ENCODE assay signal across 22 mouse cellular contexts in genomic region chr9:114201036-114201435, GRCm38 (mm10).
A peak's percentile ranks its signal among the peaks of the same experiment; 100 is the strongest.
DNase-seq lines count a peak whose midpoint lies in the region; ATAC-seq and TF ChIP-seq lines count a peak whose summit lies in the region.
"Had no signal": no experiment of that assay in that cellular context is flagged by ENCODE, and none has a peak within 500 bp of the region (broad histone marks: within the 10 kb centered on the region; RNA-seq: fewer than 3 reads in every experiment).

No protein-coding gene starts in this region.

- intact Hi-C loops in left cerebral cortex, postnatal 4 days (cut with DNase I): no loop called here
- intact Hi-C loops in left cerebral cortex, postnatal 25 days (cut with DNase I): no loop called here

- no peak overlapping the region for H3K4me2 ChIP-seq in lung, postnatal 0 days (replicated peaks; ENCODE audit: low read depth, low read length)

- 63% methylated on average over 4 of the region's 4 CpGs for WGBS in lung, postnatal 0 days

- H3K36me3 ChIP-seq in lung, postnatal 0 days (ENCODE audit: insufficient read depth, low read length): no peaks in the 10 kb centered on the region
- H3K36me3 ChIP-seq: G1E had no signal

- H3K9me3 ChIP-seq in lung, postnatal 0 days (ENCODE audit: low read length): no peaks in the 10 kb centered on the region
- H3K9me3 ChIP-seq: G1E had no signal

- no peak overlapping the region for H3K27ac ChIP-seq in lung, postnatal 0 days (ENCODE audit: low read length)

- DNase-seq in cerebellum, postnatal 10 days: peak; percentile 52 to 58
- no peak for DNase-seq in cerebellum, adult 8-10 months
- peak; percentile 41 to 62 for DNase-seq in cerebellum, postnatal 14 days
- DNase-seq in cerebellum, postnatal 36 days: no peak
- peak; percentile 2 for DNase-seq in left cerebral cortex, postnatal 4 days
- DNase-seq in left cerebral cortex, postnatal 25 days (ENCODE audit: low spot score in 2 of 2): no peak
- DNase-seq in lung, postnatal 0 days (ENCODE audit: low spot score): peak; percentile 2
- DNase-seq in lung, postnatal 36 days: no peak
- DNase-seq: adrenal gland, adult 2 months; adrenal gland, adult 8-10 months; adrenal gland, postnatal 10 days; adrenal gland, postnatal 14 days; adrenal gland, postnatal 25 days; adrenal gland, postnatal 36 days; B cell, adult 2 months; cerebellum, adult 11 months; cerebellum, adult 11-12 months had no signal

- H3K27me3 ChIP-seq in lung, postnatal 0 days (replicated peaks; ENCODE audit: insufficient read depth, low read length): no peaks in the 10 kb centered on the region
- H3K27me3 ChIP-seq: CH12.LX, Patski had no signal

- no peak for TF ChIP-seq CTCF in lung, postnatal 0 days (IDR thresholded peaks at IDR 0.05)

- no peak for TF ChIP-seq EP300 in lung, postnatal 0 days (IDR thresholded peaks at IDR 0.05)

- no peak for ATAC-seq in lung, postnatal 0 days
- ATAC-seq: activated CD4-positive, CD25-positive, alpha-beta regulatory T cell, adult 4 months; CD4-positive, CD25-positive, alpha-beta regulatory T cell, adult 4 months; Patski had no signal

- H3K9ac ChIP-seq in lung, postnatal 0 days (replicated peaks; ENCODE audit: low read depth): no peak overlapping the region

- no peak overlapping the region for H3K4me3 ChIP-seq in lung, postnatal 0 days (ENCODE audit: low read depth, low read length)

- H3K4me1 ChIP-seq in lung, postnatal 0 days (ENCODE audit: insufficient read depth, low read depth, low read length): no peaks in the 10 kb centered on the region

Comparison
In these comparisons a context has a peak if more than half of its experiments do, and no peak if none do; other contexts are left out.
1. DNase-seq: peak in cerebellum, postnatal 10 days (2 of 2), cerebellum, postnatal 14 days (2 of 2), left cerebral cortex, postnatal 4 days (single experiment) and lung, postnatal 0 days (single experiment); none in cerebellum, adult 8-10 months (single experiment), cerebellum, postnatal 36 days (0 of 2), left cerebral cortex, postnatal 25 days (0 of 2) and lung, postnatal 36 days (single experiment).